Mouse (Mus musculus) heart, embryonic 11.5 days (tissue): Measurements from ENCODE around the gene Olfr1346. TPM values are rescaled to one million over a fixed set of nuclear protein-coding genes. Genes with fewer than 3 reads are reported as not detected.
"Not testable (repeated sequence)": the region's sequence is repeated elsewhere in the genome, so short reads cannot be mapped to it uniquely, and the experiment has no call there.

ENCODE experiments used
- ATAC-seq: fragments of 200-750 bp; cut with Nextera tagmentation; replicated peaks from 2 replicates; pipeline ENCODE4 v1.8.0; 2017; ENCODE audit warnings: moderate library complexity; ENCODE audit not compliant: insufficient number of reproducible peaks, low FRiP score, low TSS enrichment
- H3K27ac ChIP-seq: fragments of 300-500 bp; sonication (generic); 2 replicates; pipeline ENCODE4 v1.5.1; 2014; ENCODE audit warnings: mild to moderate bottlenecking, low read depth, low read length
- H3K27me3 ChIP-seq: fragments of 300-500 bp; sonication (generic); 2 replicates; pipeline ENCODE4 v1.6.1; 2014; ENCODE audit warnings: mild to moderate bottlenecking, low read length, mixed read lengths; ENCODE audit not compliant: control insufficient read depth, insufficient read depth
- H3K36me3 ChIP-seq: fragments of 300-500 bp; sonication (generic); 2 replicates; pipeline ENCODE4 v1.6.1; 2014; ENCODE audit warnings: mild to moderate bottlenecking, low read length, moderate library complexity, mixed read lengths; ENCODE audit not compliant: control insufficient read depth, insufficient read depth
- H3K4me1 ChIP-seq: fragments of 300-500 bp; sonication (generic); 2 replicates; pipeline ENCODE4 v1.6.1; 2014; ENCODE audit warnings: low read length; ENCODE audit not compliant: control insufficient read depth, insufficient read depth
- H3K4me2 ChIP-seq: fragments of 300-500 bp; sonication (generic); 2 replicates; pipeline ENCODE4 v1.6.1; 2014; ENCODE audit warnings: mild to moderate bottlenecking, moderate library complexity
- H3K4me3 ChIP-seq: fragments of 300-500 bp; sonication (generic); 2 replicates; pipeline ENCODE4 v1.5.1; 2014; ENCODE audit warnings: low read depth, low read length
- H3K9ac ChIP-seq: fragments of 300-500 bp; sonication (generic); 2 replicates; pipeline ENCODE4 v1.6.1; 2014; ENCODE audit warnings: mild to moderate bottlenecking, low read depth, low read length, moderate library complexity
- H3K9me3 ChIP-seq: fragments of 300-500 bp; sonication (generic); replicated peaks from 2 replicates; pipeline ENCODE4 v1.6.1; 2016; ENCODE audit warnings: low read length; ENCODE audit not compliant: control insufficient read depth
- WGBS: fragments of 180-500 bp; shearing (Covaris S2); extraction: QIAGEN DNeasy Blood & Tissue Kit; methylation state at CpG from one replicate; pipeline ENCODE4 v1.1.7; 2014; ENCODE audit not compliant: insufficient replicate concordance; 5-methylcytosine and 5-hydroxymethylcytosine counted together
- polyA plus RNA-seq: library from polyadenylated mRNA; unstranded; fragments of >200 nt; fragmentation: Nextera tagmentation; extraction: Ambion mirVana; gene quantifications from 2 replicates; pipeline ENCODE4 v1.2.1, GENCODE M21; 2014

Gene Olfr1346
- polyA plus RNA-seq, 1 experiment from 2014 or later, result not detected

GRCm38 (mm10) chr7:6477633-6478032, 10.7 kb downstream of the Olfr1346 start:
- 67% methylated on average over 2 of the region's 2 CpGs for WGBS
- not testable (repeated sequence) for H3K4me1 ChIP-seq, H3K4me3 ChIP-seq, H3K27me3 ChIP-seq, H3K9me3 ChIP-seq, H3K4me2 ChIP-seq, H3K36me3 ChIP-seq, H3K9ac ChIP-seq, ATAC-seq, H3K27ac ChIP-seq

GRCm38 (mm10) chr7:6486841-6487240, 19.9 kb downstream of the Olfr1346 start, which contains the start of gene Olfr5:
TSS of gene Olfr5 (minus strand) at chr7:6486941.
- no peak for ATAC-seq
- Histone ChIP-seq H3K9ac (no peak within 1 kb of the TSS), H3K36me3 (no peaks in the 10 kb centered on the region), H3K4me2 (no peak within 1 kb of the TSS), H3K4me3 (no peak within 1 kb of the TSS), H3K9me3 (peaks cover 3% of the 10 kb centered on the region; the same call in 1 of the 2 replicates), H3K27ac (no peak within 1 kb of the TSS), H3K4me1 (no peaks in the 10 kb centered on the region), H3K27me3 (no peaks in the 10 kb centered on the region)
- WGBS, result 34% methylated on average over 2 of the region's 2 CpGs

- H3K4me1 ChIP-seq, result no peaks in the 10 kb centered on the region
- peaks cover 13% of the 10 kb centered on the region; the same call in 1 of the 2 replicates for H3K9me3 ChIP-seq
- H3K36me3 ChIP-seq, result no peaks in the 10 kb centered on the region
- WGBS, result 58% methylated on average over 1 of the region's 1 CpGs
- no peak for ATAC-seq
- H3K4me2 ChIP-seq, result no peak within 1 kb of the TSS
- no peak within 1 kb of the TSS for H3K4me3 ChIP-seq
- no peak within 1 kb of the TSS for H3K27ac ChIP-seq
- no peaks in the 10 kb centered on the region for H3K27me3 ChIP-seq
- no peak within 1 kb of the TSS for H3K9ac ChIP-seq
Observed at GRCm38 (mm10) chr7:6499655-6500054, 32.8 kb downstream of the Olfr1346 start, which contains the start of gene Olfr1347. TSS of gene Olfr1347 (minus strand) at chr7:6499755.

GRCm38 (mm10) chr7:6508648-6509047, 41.7 kb downstream of the Olfr1346 start, which contains the start of gene Olfr1348:
TSS of gene Olfr1348 (minus strand) at chr7:6508748.
- Histone ChIP-seq H3K4me2 (no peak within 1 kb of the TSS), H3K27me3 (no peaks in the 10 kb centered on the region), H3K27ac (no peak within 1 kb of the TSS), H3K4me3 (no peak within 1 kb of the TSS), H3K9ac (no peak within 1 kb of the TSS), H3K9me3 (peaks cover 3% of the 10 kb centered on the region), H3K36me3 (no peaks in the 10 kb centered on the region), H3K4me1 (no peaks in the 10 kb centered on the region)
- WGBS, result 86% methylated on average over 1 of the region's 1 CpGs
- no peak for ATAC-seq

GRCm38 (mm10) chr7:6521666-6522065, 54.8 kb downstream of the Olfr1346 start:
- no peak for ATAC-seq
- H3K27me3 ChIP-seq, result no peaks in the 10 kb centered on the region
- 35% methylated on average over 1 of the region's 1 CpGs for whole genome bisulfite sequencing

GRCm38 (mm10) chr7:6522850-6523249, 55.9 kb downstream of the Olfr1346 start, which contains the start of gene Olfr1349:
TSS of gene Olfr1349 (minus strand) at chr7:6522950.
- H3K9ac ChIP-seq, result no peak within 1 kb of the TSS
- WGBS, result 74% methylated on average over 5 of the region's 5 CpGs
- no peaks in the 10 kb centered on the region for H3K27me3 ChIP-seq
- no peak within 1 kb of the TSS for H3K4me2 ChIP-seq
- H3K4me3 ChIP-seq, result no peak within 1 kb of the TSS
- peaks cover 8% of the 10 kb centered on the region for H3K9me3 ChIP-seq
- no peak within 1 kb of the TSS for H3K27ac ChIP-seq
- H3K36me3 ChIP-seq, result no peaks in the 10 kb centered on the region
- no peak for ATAC-seq
- no peaks in the 10 kb centered on the region for H3K4me1 ChIP-seq

More at GRCm38 (mm10) chr7:6521666-6522065, 54.8 kb downstream of the Olfr1346 start:
- Histone ChIP-seq H3K36me3 (no peaks in the 10 kb centered on the region), H3K4me3 (no peak overlapping the region), H3K9ac (no peak overlapping the region), H3K27ac (no peak overlapping the region), H3K9me3 (peaks cover 11% of the 10 kb centered on the region), H3K4me1 (no peaks in the 10 kb centered on the region), H3K4me2 (no peak overlapping the region)

GRCm38 (mm10) chr7:6525001-6525400, 58.1 kb downstream of the Olfr1346 start:
- Histone ChIP-seq H3K4me3 (no peak overlapping the region), H3K36me3 (no peaks in the 10 kb centered on the region), H3K27ac (no peak overlapping the region), H3K4me1 (no peaks in the 10 kb centered on the region), H3K4me2 (no peak overlapping the region), H3K27me3 (no peaks in the 10 kb centered on the region), H3K9me3 (peaks cover 4% of the 10 kb centered on the region), H3K9ac (no peak overlapping the region)
- no peak for ATAC-seq
- 61% methylated on average over 3 of the region's 3 CpGs for WGBS

GRCm38 (mm10) chr7:6526141-6526540, 59.2 kb downstream of the Olfr1346 start:
- Histone ChIP-seq H3K9me3 (peaks cover 4% of the 10 kb centered on the region), H3K36me3 (no peaks in the 10 kb centered on the region), H3K27me3 (no peaks in the 10 kb centered on the region), H3K9ac (no peak overlapping the region), H3K27ac (no peak overlapping the region), H3K4me1 (no peaks in the 10 kb centered on the region), H3K4me3 (no peak overlapping the region), H3K4me2 (no peak overlapping the region)
- 57% methylated on average over 5 of the region's 5 CpGs for WGBS
- ATAC-seq, result no peak
